Mouse (Mus musculus): Measurements from ENCODE around the gene Cenpq. TPM values are rescaled to one million over a fixed set of nuclear protein-coding genes. Genes with fewer than 3 reads are reported as not detected.

The Cenpq gene
- 0.43 and 0.61 TPM in 2 replicates for polyA plus RNA-seq (2012; rRNA removed)

GRCm38 (mm10) chr17:40934420-40935231 lies at the start of gene Cenpq, which contains the start of gene Mut:
Gene Cenpq, minus strand, starts transcription at chr17:40935047.
Gene Mut, plus strand, starts transcription at chr17:40934685.

GRCm38 (mm10) chr17:40914250-40914649 lies 20.6 kb downstream of the Cenpq start, which contains the start of gene Glyatl3:
Gene Glyatl3, minus strand, starts transcription at chr17:40914350.

GRCm38 (mm10) chr17:40879924-40880691 lies 54.7 kb downstream of the Cenpq start, which contains the start of gene 9130008F23Rik:
Gene 9130008F23Rik, minus strand, starts transcription at chr17:40880559.

Other genes with a start within 250 kb of the Cenpq start
- not detected in 2 replicates for gene Esp1, start 207.9 kb downstream of the Cenpq start, polyA plus RNA-seq (2012; rRNA removed)
- gene Crisp2, start 128.0 kb downstream of the Cenpq start, polyA plus RNA-seq (2012; rRNA removed), result not detected in 2 replicates
- gene Rhag, start 123.9 kb downstream of the Cenpq start, polyA plus RNA-seq (2012; rRNA removed), result not detected in 2 replicates
- 2.7 and 3.3 TPM in 2 replicates for gene 9130008F23Rik, start 54.5 kb downstream of the Cenpq start, polyA plus RNA-seq (2012; rRNA removed)
- gene Glyatl3, start 20.7 kb downstream of the Cenpq start, polyA plus RNA-seq (2012; rRNA removed), result not detected in 2 replicates
- gene Mut, start 362 bp downstream of the Cenpq start, polyA plus RNA-seq (2012; rRNA removed), result 6.4 and 10.6 TPM in 2 replicates

All from ovary, adult 2 months (tissue).